Mouse (Mus musculus) heart, embryonic 16.5 days (tissue): ENCODE data around the gene Alkbh8. TPM values are rescaled to one million over a fixed set of nuclear protein-coding genes. Genes with fewer than 3 reads are reported as not detected.

Source experiments
- polyA plus RNA-seq: library from polyadenylated mRNA; unstranded; fragments of >200 nt; fragmentation: Nextera tagmentation; extraction: Ambion mirVana; gene quantifications from 2 replicates; pipeline ENCODE4 v1.2.1, GENCODE M21; 2015

Alkbh8 gene
- polyA plus RNA-seq, 1 experiment from 2014 or later = 16.3 TPM

Other genes with a start within 250 kb of the Alkbh8 start
- 9.8 and 10.6 TPM in 2 replicates for gene Cwf19l2, start 68.5 kb downstream of the Alkbh8 start, polyA plus RNA-seq
- gene Gucy1a2, start 197.6 kb downstream of the Alkbh8 start, polyA plus RNA-seq = 0.85 and 0.91 TPM in 2 replicates